Mouse (Mus musculus): ENCODE data around the gene Gdpd5. TPM values are rescaled to one million over a fixed set of nuclear protein-coding genes. Genes with fewer than 3 reads are reported as not detected.

Gdpd5 gene
- polyA plus RNA-seq, 1 experiment from 2014 or later: 24.9 TPM

DNA sequence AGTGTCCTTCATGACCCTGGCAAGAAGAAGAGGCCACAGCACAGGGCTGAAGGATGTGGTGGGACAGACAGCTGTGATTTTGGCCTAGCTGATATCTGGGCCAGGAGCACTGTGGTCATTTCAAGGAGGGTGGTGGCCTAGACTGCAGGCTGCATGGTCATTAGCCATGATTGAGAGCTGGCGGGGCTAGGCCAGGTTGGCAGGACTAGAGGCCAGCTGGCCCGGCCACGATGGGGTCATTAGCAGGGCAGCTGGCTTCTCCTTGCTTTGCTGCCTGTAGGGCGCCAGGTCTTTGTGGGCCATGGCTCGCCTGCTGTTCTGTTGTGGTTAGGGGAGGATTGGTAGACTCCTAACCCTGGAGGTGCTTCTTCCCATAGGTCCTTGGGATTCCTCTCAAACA lies 4.8 kb downstream of the Gdpd5 start:
- peak overlapping the region; percentile 35; the same call in 1 of the 2 replicates for H3K9ac ChIP-seq (ENCODE audit: low read length)
- no peaks in the 10 kb centered on the region for H3K27me3 ChIP-seq (ENCODE audit: control insufficient read depth, insufficient read depth, low read length)
- peaks cover 20% of the 10 kb centered on the region for H3K36me3 ChIP-seq (ENCODE audit: control insufficient read depth, insufficient read depth, low read length)
- no peak for ATAC-seq (ENCODE audit: insufficient number of reproducible peaks, insufficient read depth, low FRiP score, low read depth)
- WGBS: 75% methylated on average over 5 of the region's 5 CpGs
- no peak overlapping the region for H3K4me3 ChIP-seq (ENCODE audit: control insufficient read depth in 1 of 2, insufficient read depth in 1 of 2, low read depth in 1 of 2, low read length in 2 of 2)
- H3K4me1 ChIP-seq (ENCODE audit: control insufficient read depth in 2 of 2, insufficient read depth in 2 of 2, low read length in 2 of 2): peaks cover 58 to 70% of the 10 kb centered on the region in 2 experiments
- H3K27ac ChIP-seq (replicated peaks in 1 of 2; ENCODE audit: control insufficient read depth in 1 of 2, insufficient read depth in 1 of 2, low read depth in 2 of 2, low read length in 2 of 2): no peak overlapping the region
- no peaks in the 10 kb centered on the region for H3K9me3 ChIP-seq (ENCODE audit: control insufficient read depth, low read length)
- H3K4me2 ChIP-seq (ENCODE audit: low read length): no peak overlapping the region

DNA sequence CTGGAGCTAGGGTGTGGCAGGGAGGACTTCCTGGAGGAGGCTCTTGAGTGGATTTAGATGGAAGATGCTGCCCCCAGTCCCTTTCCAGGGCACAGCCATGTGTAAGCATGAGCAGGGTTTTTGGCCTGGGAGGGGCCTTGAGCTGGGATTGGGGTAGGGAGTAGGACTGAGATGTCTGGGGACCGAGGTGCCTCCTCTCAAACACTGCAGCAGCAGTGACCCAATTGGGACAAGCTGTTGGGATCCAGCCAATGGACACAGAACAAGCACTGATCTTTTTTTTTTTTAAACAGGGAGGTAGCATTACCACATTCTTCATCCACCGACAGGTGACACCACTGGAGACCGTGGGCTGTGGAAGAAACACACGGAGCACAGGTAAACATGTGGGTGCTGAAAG lies 5.6 kb downstream of the Gdpd5 start:
- H3K27ac ChIP-seq (replicated peaks in 1 of 2; ENCODE audit: control insufficient read depth in 1 of 2, insufficient read depth in 1 of 2, low read depth in 2 of 2, low read length in 2 of 2): no peak overlapping the region
- peaks cover 60 to 70% of the 10 kb centered on the region in 2 experiments for H3K4me1 ChIP-seq (ENCODE audit: control insufficient read depth in 2 of 2, insufficient read depth in 2 of 2, low read length in 2 of 2)
- no peaks in the 10 kb centered on the region for H3K27me3 ChIP-seq (ENCODE audit: control insufficient read depth, insufficient read depth, low read length)
- H3K4me3 ChIP-seq (ENCODE audit: control insufficient read depth in 1 of 2, insufficient read depth in 1 of 2, low read depth in 1 of 2, low read length in 2 of 2): no peak overlapping the region
- no peak overlapping the region for H3K4me2 ChIP-seq (ENCODE audit: low read length)
- no peaks in the 10 kb centered on the region for H3K9me3 ChIP-seq (ENCODE audit: control insufficient read depth, low read length)
- ATAC-seq (ENCODE audit: insufficient number of reproducible peaks, insufficient read depth, low FRiP score, low read depth): no peak
- WGBS: 90% methylated on average over 4 of the region's 4 CpGs
- peaks cover 26% of the 10 kb centered on the region for H3K36me3 ChIP-seq (ENCODE audit: control insufficient read depth, insufficient read depth, low read length)
- H3K9ac ChIP-seq (ENCODE audit: low read length): no peak overlapping the region

DNA sequence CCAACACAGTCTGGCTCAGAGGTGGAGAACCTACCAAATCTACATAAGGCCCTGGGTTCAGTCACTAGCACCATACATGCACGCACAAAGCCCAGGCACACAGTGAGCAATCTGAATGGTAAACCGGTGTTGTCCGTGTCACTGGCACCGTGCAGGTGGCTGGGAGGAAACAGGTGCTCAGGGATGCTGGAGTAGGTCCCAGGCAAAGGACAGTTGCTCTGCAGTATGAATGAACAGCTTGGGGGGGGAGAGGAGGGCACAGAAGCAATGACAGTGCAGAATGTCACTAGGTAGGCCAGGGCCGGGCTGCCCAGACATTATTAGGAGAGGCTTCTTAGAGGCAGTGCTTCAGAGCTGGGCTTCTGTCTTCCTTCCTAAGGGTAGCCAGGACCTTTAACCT lies 6.1 kb downstream of the Gdpd5 start:
- Histone ChIP-seq H3K36me3 (ENCODE audit: control insufficient read depth, insufficient read depth, low read length) (peaks cover 31% of the 10 kb centered on the region), H3K9me3 (ENCODE audit: control insufficient read depth, low read length) (no peaks in the 10 kb centered on the region), H3K4me1 (ENCODE audit: control insufficient read depth in 2 of 2, insufficient read depth in 2 of 2, low read length in 2 of 2) (peaks cover 60 to 70% of the 10 kb centered on the region in 2 experiments), H3K27ac (replicated peaks in 1 of 2; ENCODE audit: control insufficient read depth in 1 of 2, insufficient read depth in 1 of 2, low read depth in 2 of 2, low read length in 2 of 2) (no peak overlapping the region), H3K4me2 (ENCODE audit: low read length) (no peak overlapping the region), H3K27me3 (ENCODE audit: control insufficient read depth, insufficient read depth, low read length) (no peaks in the 10 kb centered on the region), H3K9ac (ENCODE audit: low read length) (no peak overlapping the region), H3K4me3 (ENCODE audit: control insufficient read depth in 1 of 2, insufficient read depth in 1 of 2, low read depth in 1 of 2, low read length in 2 of 2) (no peak overlapping the region)
- WGBS: 86% methylated on average over 5 of the region's 5 CpGs
- ATAC-seq (ENCODE audit: insufficient number of reproducible peaks, insufficient read depth, low FRiP score, low read depth): no peak

DNA sequence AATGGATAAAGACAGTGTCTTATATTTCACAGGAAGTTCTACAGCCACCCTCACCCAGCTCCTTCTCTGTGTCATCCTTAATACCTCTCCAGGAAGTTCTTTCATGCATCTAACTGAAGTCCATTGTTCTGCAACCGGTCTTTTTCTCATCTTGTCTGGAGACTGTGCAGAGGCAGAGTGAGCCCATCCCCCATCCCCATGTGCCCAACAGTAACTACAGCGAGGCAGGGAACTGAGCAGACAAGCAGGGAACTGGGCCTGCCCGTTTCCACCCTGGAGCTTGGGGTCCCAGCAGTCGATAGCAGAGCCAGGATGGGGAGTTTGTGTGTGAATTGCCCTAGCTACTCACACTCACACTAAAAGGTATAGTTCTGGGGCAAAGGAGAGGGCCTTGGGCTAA lies 9.3 kb downstream of the Gdpd5 start:
- Histone ChIP-seq H3K4me1 (ENCODE audit: control insufficient read depth in 2 of 2, insufficient read depth in 2 of 2, low read length in 2 of 2) (peaks cover 36 to 41% of the 10 kb centered on the region in 2 experiments), H3K9ac (ENCODE audit: low read length) (peak overlapping the region; percentile 34), H3K27ac (replicated peaks in 1 of 2; ENCODE audit: control insufficient read depth in 1 of 2, insufficient read depth in 1 of 2, low read depth in 2 of 2, low read length in 2 of 2) (peak overlapping the region in 1 of 2 experiments; percentile 38; a peak in 1 of 4 replicates), H3K4me2 (ENCODE audit: low read length) (no peak overlapping the region), H3K9me3 (ENCODE audit: control insufficient read depth, low read length) (no peaks in the 10 kb centered on the region), H3K4me3 (ENCODE audit: control insufficient read depth in 1 of 2, insufficient read depth in 1 of 2, low read depth in 1 of 2, low read length in 2 of 2) (no peak overlapping the region), H3K27me3 (ENCODE audit: control insufficient read depth, insufficient read depth, low read length) (no peaks in the 10 kb centered on the region), H3K36me3 (ENCODE audit: control insufficient read depth, insufficient read depth, low read length) (peaks cover 47% of the 10 kb centered on the region)
- WGBS: 43% methylated on average over 4 of the region's 4 CpGs
- ATAC-seq (ENCODE audit: insufficient number of reproducible peaks, insufficient read depth, low FRiP score, low read depth): no peak

- H3K36me3 ChIP-seq (ENCODE audit: control insufficient read depth, insufficient read depth, low read length): peaks cover 38% of the 10 kb centered on the region
- H3K9ac ChIP-seq (ENCODE audit: low read length): no peak overlapping the region
- H3K4me2 ChIP-seq (ENCODE audit: low read length): no peak overlapping the region
- no peaks in the 10 kb centered on the region for H3K9me3 ChIP-seq (ENCODE audit: control insufficient read depth, low read length)
- WGBS: 71% methylated on average over 2 of the region's 2 CpGs
- H3K27ac ChIP-seq (replicated peaks in 1 of 2; ENCODE audit: control insufficient read depth in 1 of 2, insufficient read depth in 1 of 2, low read depth in 2 of 2, low read length in 2 of 2): no peak overlapping the region
- ATAC-seq (ENCODE audit: insufficient number of reproducible peaks, insufficient read depth, low FRiP score, low read depth): no peak
- peaks cover 44 to 45% of the 10 kb centered on the region in 2 experiments for H3K4me1 ChIP-seq (ENCODE audit: control insufficient read depth in 2 of 2, insufficient read depth in 2 of 2, low read length in 2 of 2)
- H3K27me3 ChIP-seq (ENCODE audit: control insufficient read depth, insufficient read depth, low read length): no peaks in the 10 kb centered on the region
- no peak overlapping the region for H3K4me3 ChIP-seq (ENCODE audit: control insufficient read depth in 1 of 2, insufficient read depth in 1 of 2, low read depth in 1 of 2, low read length in 2 of 2)
Observed at GRCm38 (mm10) chr7:99392696-99393095, 11.5 kb downstream of the Gdpd5 start.

GRCm38 (mm10) chr7:99393711-99394325 lies 12.6 kb downstream of the Gdpd5 start:
- no peak overlapping the region for H3K4me3 ChIP-seq (ENCODE audit: control insufficient read depth in 1 of 2, insufficient read depth in 1 of 2, low read depth in 1 of 2, low read length in 2 of 2)
- peaks cover 27% of the 10 kb centered on the region for H3K36me3 ChIP-seq (ENCODE audit: control insufficient read depth, insufficient read depth, low read length)
- H3K4me2 ChIP-seq (ENCODE audit: low read length): no peak overlapping the region
- no peak overlapping the region for H3K27ac ChIP-seq (replicated peaks in 1 of 2; ENCODE audit: control insufficient read depth in 1 of 2, insufficient read depth in 1 of 2, low read depth in 2 of 2, low read length in 2 of 2)
- H3K9me3 ChIP-seq (ENCODE audit: control insufficient read depth, low read length): no peaks in the 10 kb centered on the region
- WGBS: 80% methylated on average over 13 of the region's 13 CpGs
- H3K4me1 ChIP-seq (ENCODE audit: control insufficient read depth in 2 of 2, insufficient read depth in 2 of 2, low read length in 2 of 2): peaks cover 43 to 45% of the 10 kb centered on the region in 2 experiments
- ATAC-seq (ENCODE audit: insufficient number of reproducible peaks, insufficient read depth, low FRiP score, low read depth): no peak
- no peaks in the 10 kb centered on the region for H3K27me3 ChIP-seq (ENCODE audit: control insufficient read depth, insufficient read depth, low read length)
- H3K9ac ChIP-seq (ENCODE audit: low read length): no peak overlapping the region

GRCm38 (mm10) chr7:99395385-99395784 lies 14.2 kb downstream of the Gdpd5 start:
- no peak for ATAC-seq (ENCODE audit: insufficient number of reproducible peaks, insufficient read depth, low FRiP score, low read depth)
- Histone ChIP-seq H3K27ac (replicated peaks in 1 of 2; ENCODE audit: control insufficient read depth in 1 of 2, insufficient read depth in 1 of 2, low read depth in 2 of 2, low read length in 2 of 2) (peak overlapping the region in 1 of 2 experiments; percentile 31; a peak in 1 of 4 replicates), H3K9me3 (ENCODE audit: control insufficient read depth, low read length) (no peaks in the 10 kb centered on the region), H3K4me2 (ENCODE audit: low read length) (no peak overlapping the region), H3K4me1 (ENCODE audit: control insufficient read depth in 2 of 2, insufficient read depth in 2 of 2, low read length in 2 of 2) (peaks cover 29 to 30% of the 10 kb centered on the region in 2 experiments), H3K27me3 (ENCODE audit: control insufficient read depth, insufficient read depth, low read length) (no peaks in the 10 kb centered on the region), H3K9ac (ENCODE audit: low read length) (no peak overlapping the region), H3K4me3 (ENCODE audit: control insufficient read depth in 1 of 2, insufficient read depth in 1 of 2, low read depth in 1 of 2, low read length in 2 of 2) (no peak overlapping the region), H3K36me3 (ENCODE audit: control insufficient read depth, insufficient read depth, low read length) (peaks cover 34% of the 10 kb centered on the region)
- WGBS: 93% methylated on average over 4 of the region's 4 CpGs
